Mouse (Mus musculus) macrophage (primary cell): Measurements from ENCODE around the gene Adam11. TPM values are rescaled to one million over a fixed set of nuclear protein-coding genes. Genes with fewer than 3 reads are reported as not detected.
"Not testable (repeated sequence)": the region's sequence is repeated elsewhere in the genome, so short reads cannot be mapped to it uniquely, and the experiment has no call there.

Experiments used
- H3K27ac ChIP-seq: fragments of 350-480 bp; formaldehyde crosslinking; 2 replicates; pipeline ENCODE4 v1.9.0; 2021
- H3K36me3 ChIP-seq: fragments of 350-480 bp; formaldehyde crosslinking; 2 replicates; pipeline ENCODE4 v1.9.0; 2021; ENCODE audit errors: inconsistent target
- H3K4me3 ChIP-seq: fragments of 350-480 bp; formaldehyde crosslinking; 2 replicates; pipeline ENCODE4 v1.9.0; 2021; ENCODE audit errors: inconsistent target
- H3K79me2 ChIP-seq: fragments of 350-480 bp; formaldehyde crosslinking; 2 replicates; pipeline ENCODE4 v1.9.0; 2021; ENCODE audit errors: inconsistent target
- whole genome bisulfite sequencing: methylation state at CpG from one replicate; pipeline ENCODE4 v1.1.7; 2026; ENCODE audit warnings: inconsistent platforms; ENCODE audit not compliant: missing documents; 5-methylcytosine and 5-hydroxymethylcytosine counted together
- polyA plus RNA-seq: library from polyadenylated mRNA; stranded (reverse); fragments of 250-400 nt; gene quantifications from 3 replicates; pipeline ENCODE4 v1.2.4, GENCODE M21; 2018; ENCODE audit warnings: inconsistent platforms
- total RNA-seq, 78 experiments: library from RNA; depleted of rRNA; stranded (reverse); fragments of 250-400 nt; gene quantifications; 1 replicate in 9 of 78; 2 replicates in 24 of 78; 3 replicates in 43 of 78; 4 replicates in 2 of 78; pipeline ENCODE4 v1.2.4; 2018; ENCODE audit warnings: inconsistent platforms in 56 of 78

Adam11 gene
- total RNA-seq (2018; cell fraction: chromatin; rRNA removed): 1 to 10 TPM in 5 of 26 experiments, under 1 TPM in 9, not detected in 12; 0.13 to 2.5 (median 0.66) TPM
- under 1 TPM in 18 of 26 experiments, not detected in 8; 0.03 to 0.22 (median 0.09) TPM for total RNA-seq (2018; cell fraction: cytosol; rRNA removed)
- 1 to 10 TPM in 13 of 26 experiments, under 1 TPM in 13; 0.30 to 4.1 (median 1.00) TPM for total RNA-seq (2018; cell fraction: nucleus; rRNA removed)
- 0.16 TPM in 1 of 3 replicates, not detected in the others for polyA plus RNA-seq

DNA sequence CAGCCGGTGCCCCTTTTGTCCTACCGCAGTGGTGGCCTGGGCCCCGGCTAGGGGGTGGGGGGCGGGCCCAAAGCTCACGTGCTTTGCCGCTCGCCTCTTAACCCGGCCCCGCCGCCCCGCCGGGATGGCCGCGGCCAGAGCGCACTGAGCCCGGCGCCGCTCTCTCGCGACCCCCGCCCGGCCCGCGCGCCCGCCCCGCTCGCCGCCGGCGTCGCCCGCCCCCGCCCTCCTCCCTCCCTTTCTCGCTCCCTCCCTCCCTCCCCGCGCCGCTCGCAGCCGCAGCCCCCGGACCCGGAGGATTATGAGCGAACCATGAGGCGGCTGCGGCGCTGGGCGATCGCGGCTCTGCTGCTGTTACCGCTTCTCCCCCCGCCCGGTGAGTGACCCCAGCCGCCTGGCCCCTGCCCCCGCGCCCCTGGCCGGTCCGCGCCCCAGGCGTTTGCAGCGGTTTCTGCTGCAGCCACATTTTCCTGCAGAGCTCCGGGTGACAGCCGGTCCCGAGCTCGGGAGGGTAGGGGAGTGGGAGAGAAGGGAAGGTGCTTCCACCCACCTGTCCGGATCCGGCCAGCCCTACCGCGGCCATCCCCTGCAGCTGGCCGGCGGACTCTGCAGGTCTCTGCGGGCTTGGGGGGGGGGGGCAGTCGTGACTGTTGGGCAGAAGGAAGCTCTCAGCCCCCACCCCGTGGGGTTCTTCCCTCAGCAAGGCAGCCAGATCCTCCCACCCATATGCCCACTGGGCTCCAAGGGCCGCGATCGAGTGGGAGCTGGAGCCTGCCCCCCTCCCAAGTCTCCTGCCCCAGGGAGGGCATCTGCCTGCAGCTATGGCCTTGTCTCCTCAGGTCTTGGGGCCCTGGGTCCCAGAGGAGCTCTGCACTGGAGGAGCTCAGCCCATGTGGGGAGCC, at the start of gene Adam11:
TSS of gene Adam11 (plus strand) at position 131 of the 902 bp plus-strand sequence.
- Histone ChIP-seq H3K36me3 (no peaks in the 10 kb centered on the region), H3K27ac (no peak within 1 kb of the TSS), H3K79me2 (no peaks in the 10 kb centered on the region), H3K4me3 (no peak within 1 kb of the TSS)
- under 1% methylated on average over 32 of the region's 76 CpGs for WGBS

DNA sequence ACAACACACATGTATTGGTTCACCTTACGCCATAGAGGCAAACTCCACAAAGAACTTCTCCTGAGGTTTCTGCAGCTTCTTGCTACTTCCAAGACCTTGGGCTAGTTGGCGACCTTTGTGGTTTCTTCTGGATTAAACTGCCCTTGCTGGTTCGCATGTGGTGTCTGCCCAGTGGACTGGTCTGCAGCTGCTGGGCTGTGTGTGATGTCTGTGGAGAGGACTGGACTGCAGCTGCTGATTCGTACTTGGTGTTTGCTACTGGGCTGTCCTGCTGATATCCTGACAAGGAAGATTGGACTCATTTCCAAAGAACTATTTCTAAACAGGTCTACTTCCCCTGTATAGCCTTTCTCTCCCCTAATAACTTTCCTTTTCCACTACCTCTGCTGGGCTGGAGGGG, 48.8 kb upstream of the Adam11 start:
- Histone ChIP-seq H3K79me2 (no peaks in the 10 kb centered on the region), H3K4me3 (no peak overlapping the region), H3K36me3 (no peaks in the 10 kb centered on the region), H3K27ac (no peak overlapping the region)
- 96% methylated on average over 4 of the region's 4 CpGs for WGBS

- not testable (repeated sequence) for H3K79me2 ChIP-seq, H3K27ac ChIP-seq, H3K36me3 ChIP-seq, H3K4me3 ChIP-seq
- WGBS: 94% methylated on average over 2 of the region's 2 CpGs
These were observed 46.7 kb upstream of the Adam11 start for GRCm38 (mm10) chr11:102714578-102714977.

GRCm38 (mm10) chr11:102716135-102716534, 45.1 kb upstream of the Adam11 start:
- WGBS: 94% methylated on average over 7 of the region's 7 CpGs
- Histone ChIP-seq H3K4me3 (no peak overlapping the region), H3K79me2 (no peaks in the 10 kb centered on the region), H3K27ac (no peak overlapping the region), H3K36me3 (no peaks in the 10 kb centered on the region)

DNA sequence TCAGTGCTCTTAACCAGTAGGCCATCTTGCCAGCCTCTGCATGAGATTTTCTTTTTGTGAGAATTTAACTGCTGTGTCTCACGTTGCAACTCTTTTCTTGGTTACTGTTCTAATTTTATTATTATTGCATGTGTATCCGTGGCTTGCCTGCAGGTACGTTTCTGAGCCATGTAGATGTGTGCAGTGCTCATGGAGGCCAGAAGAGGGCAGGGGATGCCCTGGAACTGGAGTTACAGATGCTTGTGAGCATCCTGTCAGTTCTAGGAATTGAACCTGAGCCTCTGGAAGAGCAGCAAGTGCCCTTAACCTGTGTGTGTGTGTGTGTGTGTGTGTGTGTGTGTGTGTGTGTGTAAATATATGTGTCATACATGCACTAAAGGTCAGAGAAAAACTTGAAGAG, 35.7 kb upstream of the Adam11 start:
- no peak overlapping the region for H3K4me3 ChIP-seq

DNA sequence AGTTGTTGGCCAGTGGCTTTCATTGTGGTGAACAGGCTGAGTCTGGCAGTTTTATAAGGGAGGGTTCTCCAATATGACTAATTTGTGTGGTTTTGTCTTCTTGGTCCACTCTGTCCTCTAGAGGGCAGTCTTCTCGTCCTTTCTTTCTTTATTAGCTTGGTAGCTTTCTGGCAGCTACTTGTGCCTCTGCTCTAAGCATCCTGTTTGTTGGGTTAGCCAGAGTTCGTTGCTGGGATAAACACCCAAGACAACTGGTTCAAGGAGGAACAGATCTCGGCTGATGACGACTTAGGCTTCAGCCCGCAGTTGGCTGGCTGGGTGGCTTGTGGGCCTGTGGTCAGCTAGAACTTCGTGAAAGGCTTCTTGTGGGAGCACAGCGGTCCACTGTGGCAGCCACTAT, 32.6 kb upstream of the Adam11 start:
- Histone ChIP-seq H3K4me3 (no peak overlapping the region), H3K36me3 (no peaks in the 10 kb centered on the region), H3K79me2 (no peaks in the 10 kb centered on the region), H3K27ac (no peak overlapping the region)
- 29% methylated on average over 7 of the region's 7 CpGs for WGBS

More for the DNA sequence above, 35.7 kb upstream of the Adam11 start:
- Histone ChIP-seq H3K27ac (no peak overlapping the region), H3K36me3 (no peaks in the 10 kb centered on the region), H3K79me2 (no peaks in the 10 kb centered on the region)
- WGBS: 31% methylated on average over 3 of the region's 3 CpGs

DNA sequence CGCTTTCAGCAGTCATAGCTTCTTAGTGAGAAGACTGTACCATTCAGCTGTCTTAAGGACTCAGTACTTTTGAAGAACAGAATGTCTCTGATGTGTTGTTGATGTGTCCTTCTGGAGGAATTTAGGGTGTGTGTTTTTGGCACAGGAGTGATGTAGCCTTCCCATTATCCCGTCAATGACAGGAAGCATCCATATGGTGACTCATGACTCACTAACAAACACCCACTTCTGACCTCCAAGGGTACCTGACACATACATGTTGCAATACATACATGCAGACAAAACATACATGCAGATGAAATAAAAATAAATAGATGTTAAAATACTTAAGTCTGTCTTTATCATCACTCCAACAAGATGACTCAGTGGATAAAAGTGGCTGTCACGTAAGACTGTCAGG, 31.4 kb upstream of the Adam11 start:
- H3K4me3 ChIP-seq: no peak overlapping the region
- no peaks in the 10 kb centered on the region for H3K36me3 ChIP-seq
- WGBS: 89% methylated on average over 3 of the region's 3 CpGs
- no peaks in the 10 kb centered on the region for H3K79me2 ChIP-seq
- H3K27ac ChIP-seq: no peak overlapping the region

- H3K4me3 ChIP-seq: no peak overlapping the region
- no peak overlapping the region for H3K27ac ChIP-seq
- H3K79me2 ChIP-seq: no peaks in the 10 kb centered on the region
- WGBS: 32% methylated on average over 6 of the region's 6 CpGs
- no peaks in the 10 kb centered on the region for H3K36me3 ChIP-seq
These were observed 29.9 kb upstream of the Adam11 start for GRCm38 (mm10) chr11:102731366-102731765.

DNA sequence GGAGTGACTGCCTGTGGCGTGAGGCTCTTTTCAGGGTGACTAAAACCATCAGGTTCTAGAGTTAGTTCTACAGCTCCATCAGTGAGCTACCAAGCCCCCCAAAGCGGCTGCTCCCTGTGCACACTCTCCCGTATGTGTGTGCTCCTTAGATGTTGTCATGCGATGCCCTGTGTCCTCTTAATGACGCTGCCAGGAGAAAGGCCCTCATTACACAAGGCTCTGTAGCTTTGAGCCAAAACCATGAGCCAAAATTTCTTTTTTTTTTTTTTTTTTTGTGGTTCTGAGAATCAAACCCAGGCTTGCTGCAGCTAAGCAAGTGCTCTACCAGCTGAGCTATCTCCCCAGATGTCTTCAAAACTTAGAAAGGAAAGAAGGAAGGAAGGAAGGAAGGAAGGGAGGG, 28.1 kb upstream of the Adam11 start:
- Histone ChIP-seq H3K79me2 (no peaks in the 10 kb centered on the region), H3K4me3 (no peak overlapping the region), H3K27ac (no peak overlapping the region), H3K36me3 (no peaks in the 10 kb centered on the region)
- 76% methylated on average over 5 of the region's 5 CpGs for WGBS

DNA sequence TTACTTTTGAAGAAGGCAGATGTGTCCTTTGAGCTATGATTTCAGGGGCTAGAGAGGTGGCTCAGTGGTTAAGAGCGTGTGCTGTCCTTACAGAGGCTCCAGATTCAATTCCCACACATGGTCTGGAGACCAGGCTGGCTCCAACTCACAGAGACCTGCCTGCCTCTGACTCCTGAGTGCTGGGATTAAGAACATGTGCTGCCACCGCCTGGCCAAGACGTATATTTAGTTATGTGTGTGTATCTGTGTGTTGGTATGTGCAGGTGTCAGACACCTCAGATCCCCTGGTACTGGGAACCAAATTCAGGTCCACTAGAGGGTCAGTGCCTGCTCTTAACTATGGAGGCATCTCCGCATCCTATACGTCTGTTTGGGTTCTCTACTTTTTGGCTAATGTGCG, 26.3 kb upstream of the Adam11 start:
- no peak overlapping the region for H3K4me3 ChIP-seq
- 97% methylated on average over 6 of the region's 6 CpGs for WGBS
- no peak overlapping the region for H3K27ac ChIP-seq
- H3K79me2 ChIP-seq: no peaks in the 10 kb centered on the region
- no peaks in the 10 kb centered on the region for H3K36me3 ChIP-seq

DNA sequence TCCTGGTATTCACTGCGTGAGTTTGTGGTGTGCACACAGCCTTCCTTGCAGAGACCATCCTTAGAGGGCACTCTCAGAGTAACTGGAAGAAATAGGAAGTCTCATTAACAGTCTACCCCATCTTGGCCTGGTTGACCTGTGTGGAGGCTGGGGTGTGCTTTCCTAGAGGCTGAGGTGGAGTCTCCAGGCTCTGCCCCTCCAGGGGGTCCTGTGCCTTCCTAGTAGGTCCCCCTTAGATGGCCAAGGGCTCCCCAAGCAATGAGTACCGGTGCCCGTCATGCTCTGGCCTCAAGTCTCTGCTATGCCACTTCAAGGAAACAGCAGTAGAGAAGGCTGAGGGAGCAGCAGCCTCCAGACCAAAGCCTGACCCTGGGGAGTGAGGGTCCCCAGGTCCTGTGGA, 23.2 kb upstream of the Adam11 start:
- Histone ChIP-seq H3K27ac (no peak overlapping the region), H3K36me3 (no peaks in the 10 kb centered on the region), H3K4me3 (no peak overlapping the region), H3K79me2 (no peaks in the 10 kb centered on the region)
- WGBS: 88% methylated on average over 3 of the region's 3 CpGs

DNA sequence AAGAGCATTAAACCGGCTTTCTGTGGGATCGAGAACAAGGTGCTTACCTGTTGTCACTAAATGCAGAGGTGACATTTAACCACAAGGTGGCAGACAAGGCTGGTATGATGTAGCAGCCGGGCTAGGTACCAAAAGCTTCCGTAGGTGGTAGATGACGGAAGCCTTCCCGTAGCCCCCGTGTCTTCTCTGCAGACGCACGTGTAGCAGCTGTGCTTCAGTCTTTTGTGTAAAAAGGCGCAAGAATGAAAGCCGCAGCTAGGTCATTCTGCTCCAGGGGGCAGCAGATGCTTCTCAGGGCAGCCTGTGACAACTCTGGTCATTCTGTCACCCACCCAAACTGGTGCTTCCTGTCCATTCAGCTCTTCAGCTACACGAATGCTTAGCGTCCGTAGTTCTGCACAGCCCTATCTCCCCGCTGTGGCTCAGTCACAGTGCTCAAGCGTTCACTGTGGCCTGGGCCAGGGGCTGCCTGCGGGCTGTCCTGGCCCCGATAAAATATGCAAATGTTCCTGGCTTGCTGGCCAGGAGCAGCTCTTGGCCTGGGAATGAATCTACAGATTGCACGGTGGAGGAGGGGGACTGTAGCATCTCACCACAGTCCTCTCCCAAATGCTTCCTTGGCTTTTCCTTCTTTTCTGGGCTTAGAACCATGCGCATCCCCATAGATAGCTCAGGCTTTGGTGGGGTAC, 21.8 kb upstream of the Adam11 start:
- Histone ChIP-seq H3K36me3 (no peaks in the 10 kb centered on the region), H3K4me3 (no peak overlapping the region), H3K27ac (no peak overlapping the region), H3K79me2 (no peaks in the 10 kb centered on the region)
- WGBS: 16% methylated on average over 19 of the region's 20 CpGs

- H3K27ac ChIP-seq: no peak overlapping the region
- H3K79me2 ChIP-seq: no peaks in the 10 kb centered on the region
- no peak overlapping the region for H3K4me3 ChIP-seq
- H3K36me3 ChIP-seq: no peaks in the 10 kb centered on the region
- 82% methylated on average over 11 of the region's 11 CpGs for WGBS
These were observed 20.6 kb upstream of the Adam11 start for GRCm38 (mm10) chr11:102740634-102741033.

- no peak overlapping the region for H3K27ac ChIP-seq
- no peak overlapping the region for H3K4me3 ChIP-seq
- H3K36me3 ChIP-seq: no peaks in the 10 kb centered on the region
- no peaks in the 10 kb centered on the region for H3K79me2 ChIP-seq
- WGBS: 34% methylated on average over 20 of the region's 22 CpGs
These were observed 19.9 kb upstream of the Adam11 start for GRCm38 (mm10) chr11:102741129-102741950.
